Mouse (Mus musculus) limb, embryonic 10.5 days (tissue): ENCODE data around the gene Tecpr1. TPM values are rescaled to one million over a fixed set of nuclear protein-coding genes. Genes with fewer than 3 reads are reported as not detected.

ENCODE experiments used
- polyA plus RNA-seq: library from polyadenylated mRNA; unstranded; fragments of >200 nt; fragmentation: Nextera tagmentation; extraction: Ambion mirVana; gene quantifications from 2 replicates; pipeline ENCODE4 v1.2.1, GENCODE M21; 2016

Tecpr1 gene
- polyA plus RNA-seq, 1 experiment from 2014 or later, result 21.0 TPM

Other genes starting within 250 kb of the Tecpr1 start
- gene Ccz1, start 208.7 kb downstream of the Tecpr1 start, polyA plus RNA-seq, result 98.8 and 99.4 TPM in 2 replicates
- gene Ocm, start 196.9 kb downstream of the Tecpr1 start, polyA plus RNA-seq, result not detected in 2 replicates
- gene Lmtk2, start 123.2 kb downstream of the Tecpr1 start, polyA plus RNA-seq, result 5.7 and 5.9 TPM in 2 replicates
- 0.11 and 0.18 TPM in 2 replicates for gene Bhlha15, start 33.3 kb downstream of the Tecpr1 start, polyA plus RNA-seq
- 122 and 125 TPM in 2 replicates for gene Bri3, start 20.8 kb upstream of the Tecpr1 start, polyA plus RNA-seq
- 5.4 and 5.5 TPM in 2 replicates for gene Baiap2l1, start 134.5 kb upstream of the Tecpr1 start, polyA plus RNA-seq